Mouse (Mus musculus) embryonic fibroblast, embryonic 13.5 days (primary cell): ENCODE data around the gene Srsf7.

Source experiments
- CTCF ChIP-seq: IDR thresholded peaks from 2 replicates; pipeline ENCODE4 v1.5.1; 2011; ENCODE audit warnings: mild to moderate bottlenecking, control low read depth, low read length, moderate library complexity, borderline replicate concordance; ENCODE audit not compliant: insufficient read depth
- POLR2A ChIP-seq: IDR thresholded peaks from 2 replicates; pipeline ENCODE4 v1.6.1; 2011; ENCODE audit warnings: low read depth, mild to moderate bottlenecking, control low read depth, low read length, moderate library complexity

GRCm38 (mm10) chr17:80243116-80243515 lies 36.0 kb upstream of the Srsf7 start:
- no peak for TF ChIP-seq POLR2A
- no peak for TF ChIP-seq CTCF
